Mouse (Mus musculus) kidney, postnatal 0 days (tissue): ENCODE measurements around the gene Klhl10. TPM values are rescaled to one million over a fixed set of nuclear protein-coding genes. Genes with fewer than 3 reads are reported as not detected.

Source experiments
- ATAC-seq: fragments of 200-750 bp; cut with Nextera tagmentation; replicated peaks from 2 replicates; pipeline ENCODE4 v1.8.0; 2017; ENCODE audit warnings: low read depth, moderate number of reproducible peaks, moderate TSS enrichment, moderate library complexity; ENCODE audit not compliant: low FRiP score
- DNase-seq: peaks from one replicate; pipeline ENCODE4 v3.0.0-alpha.2; 2016; ENCODE audit warnings: low spot score
- H3K27ac ChIP-seq: fragments of 300-500 bp; sonication (generic); 2 replicates; pipeline ENCODE4 v1.5.1; 2014; ENCODE audit warnings: mild to moderate bottlenecking
- H3K27me3 ChIP-seq: fragments of 300-500 bp; sonication (generic); 2 replicates; pipeline ENCODE4 v1.6.1; 2014; ENCODE audit warnings: low read length, mixed read lengths; ENCODE audit not compliant: insufficient read depth
- H3K36me3 ChIP-seq: fragments of 300-500 bp; sonication (generic); 2 replicates; pipeline ENCODE4 v1.6.1; 2014; ENCODE audit warnings: low read length, mixed read lengths; ENCODE audit not compliant: insufficient read depth
- H3K4me1 ChIP-seq: fragments of 300-500 bp; sonication (generic); replicated peaks from 2 replicates; pipeline ENCODE4 v1.6.1; 2014; ENCODE audit warnings: antibody characterized with exemption, low read length, mixed read lengths; ENCODE audit not compliant: insufficient read depth
- H3K4me2 ChIP-seq: fragments of 300-500 bp; sonication (generic); 2 replicates; pipeline ENCODE4 v1.6.1; 2014; ENCODE audit warnings: mild to moderate bottlenecking, low read length, moderate library complexity, mixed read lengths
- H3K4me3 ChIP-seq: fragments of 300-500 bp; sonication (generic); replicated peaks from 2 replicates; pipeline ENCODE4 v1.5.1; 2014; ENCODE audit warnings: low read depth, low read length
- H3K9ac ChIP-seq: fragments of 300-500 bp; sonication (generic); 2 replicates; pipeline ENCODE4 v1.6.1; 2014; ENCODE audit warnings: low read depth, low read length
- H3K9me3 ChIP-seq: fragments of 300-500 bp; sonication (generic); replicated peaks from 2 replicates; pipeline ENCODE4 v1.6.1; 2016; ENCODE audit warnings: low read length, inconsistent platforms, mixed read lengths
- CTCF ChIP-seq: IDR thresholded peaks from 2 replicates; pipeline ENCODE4 v1.5.1; 2016; ENCODE audit warnings: antibody characterized with exemption, low read depth, mild to moderate bottlenecking, moderate library complexity
- WGBS: fragments of 180-500 bp; shearing (Covaris S2); extraction: QIAGEN DNeasy Blood & Tissue Kit; methylation state at CpG from one replicate; pipeline ENCODE4 v1.1.7; 2014; 5-methylcytosine and 5-hydroxymethylcytosine counted together
- polyA plus RNA-seq: library from polyadenylated mRNA; unstranded; fragments of >200 nt; fragmentation: Nextera tagmentation; extraction: Ambion mirVana; gene quantifications from 2 replicates; pipeline ENCODE4 v1.2.1, GENCODE M21; 2015

Klhl10 gene
- polyA plus RNA-seq, 1 experiment from 2014 or later: 0.32 TPM

- H3K9me3 ChIP-seq: no peaks in the 10 kb centered on the region
- peak within 1 kb of the TSS; percentile 79 for H3K27ac ChIP-seq
- no peaks in the 10 kb centered on the region for H3K27me3 ChIP-seq
- peak within 1 kb of the TSS; percentile 86 for H3K9ac ChIP-seq
- DNase-seq (peak; percentile 95), ATAC-seq (peak; percentile 84)
- TF ChIP-seq CTCF: peak; percentile 79
- peaks cover 16% of the 10 kb centered on the region for H3K4me1 ChIP-seq
- H3K4me3 ChIP-seq: peak within 1 kb of the TSS; percentile 79
- WGBS: under 1% methylated on average over 80 of the region's 83 CpGs
- H3K36me3 ChIP-seq: 0 out of 2 replicates have a peak, but pooled peaks cover 9% of the 10 kb centered on the region
- H3K4me2 ChIP-seq: peak within 1 kb of the TSS; percentile 99
Measured at GRCm38 (mm10) chr11:100472197-100472934, 30.6 kb downstream of the Klhl10 start, which contains the start of gene Klhl11. Klhl11 (minus strand) TSS chr11:100472741.

- Histone ChIP-seq H3K9me3 (no peaks in the 10 kb centered on the region), H3K4me2 (peak overlapping the region; percentile 99), H3K36me3 (0 out of 2 replicates have a peak, but pooled peaks cover 9% of the 10 kb centered on the region), H3K27ac (no peak overlapping the region), H3K4me3 (peak overlapping the region; percentile 79; the same call in 1 of the 2 replicates), H3K4me1 (peaks cover 16% of the 10 kb centered on the region), H3K27me3 (no peaks in the 10 kb centered on the region), H3K9ac (no peak overlapping the region)
- DNase-seq (no peak), ATAC-seq (no peak)
- 41% methylated on average over 5 of the region's 5 CpGs for WGBS
- no peak for TF ChIP-seq CTCF
Measured at GRCm38 (mm10) chr11:100472935-100473295, 31.2 kb downstream of the Klhl10 start.

GRCm38 (mm10) chr11:100476281-100476680 is 34.6 kb downstream of the Klhl10 start:
- H3K27me3 ChIP-seq: no peaks in the 10 kb centered on the region
- H3K36me3 ChIP-seq: peaks cover 28% of the 10 kb centered on the region
- H3K9me3 ChIP-seq: no peaks in the 10 kb centered on the region
- H3K9ac ChIP-seq: no peak overlapping the region
- no peak for ATAC-seq
- WGBS: 86% methylated on average over 5 of the region's 5 CpGs
- no peak for DNase-seq
- no peak overlapping the region for H3K27ac ChIP-seq
- H3K4me1 ChIP-seq: 0 out of 2 replicates have a peak, but pooled peaks cover 2% of the 10 kb centered on the region
- H3K4me2 ChIP-seq: no peak overlapping the region
- H3K4me3 ChIP-seq: no peak overlapping the region
- TF ChIP-seq CTCF: no peak

- WGBS: 57% methylated on average over 7 of the region's 7 CpGs
- H3K9me3 ChIP-seq: no peaks in the 10 kb centered on the region
- H3K4me1 ChIP-seq: no peaks in the 10 kb centered on the region
- H3K36me3 ChIP-seq: peaks cover 51% of the 10 kb centered on the region
- no peak overlapping the region for H3K27ac ChIP-seq
- H3K9ac ChIP-seq: no peak overlapping the region
- H3K27me3 ChIP-seq: no peaks in the 10 kb centered on the region
- no peak for ATAC-seq
- no peak overlapping the region for H3K4me3 ChIP-seq
- no peak for TF ChIP-seq CTCF
- H3K4me2 ChIP-seq: no peak overlapping the region
- DNase-seq: no peak
Measured at GRCm38 (mm10) chr11:100479152-100479551, 37.4 kb downstream of the Klhl10 start.

GRCm38 (mm10) chr11:100484461-100484860 is 42.7 kb downstream of the Klhl10 start:
- DNase-seq (no peak), ATAC-seq (no peak)
- Histone ChIP-seq H3K4me3 (no peak overlapping the region), H3K9ac (no peak overlapping the region), H3K4me1 (no peaks in the 10 kb centered on the region), H3K36me3 (peaks cover 68% of the 10 kb centered on the region), H3K4me2 (no peak overlapping the region), H3K27ac (no peak overlapping the region), H3K27me3 (no peaks in the 10 kb centered on the region), H3K9me3 (no peaks in the 10 kb centered on the region)
- TF ChIP-seq CTCF: no peak
- 91% methylated on average over 3 of the region's 3 CpGs for WGBS

- H3K9ac ChIP-seq: no peak overlapping the region
- no peak overlapping the region for H3K4me2 ChIP-seq
- H3K4me3 ChIP-seq: no peak overlapping the region
- H3K36me3 ChIP-seq: peaks cover 64% of the 10 kb centered on the region
- WGBS: 78% methylated on average over 8 of the region's 8 CpGs
- no peak overlapping the region for H3K27ac ChIP-seq
- peak; percentile 72 for TF ChIP-seq CTCF
- ATAC-seq: no peak
- H3K9me3 ChIP-seq: no peaks in the 10 kb centered on the region
- peak; percentile 66 for DNase-seq
- no peaks in the 10 kb centered on the region for H3K27me3 ChIP-seq
- no peaks in the 10 kb centered on the region for H3K4me1 ChIP-seq
Measured at GRCm38 (mm10) chr11:100485801-100486538, 44.3 kb downstream of the Klhl10 start.
